Mouse (Mus musculus): ENCODE measurements around the gene Ggt1.

Ggt1 gene

GRCm38 (mm10) chr10:75607253-75607652 is 45.8 kb downstream of the Ggt1 start:
- no peak for TF ChIP-seq POU5F1 (IDR thresholded peaks at IDR 0.05; ENCODE audit: borderline replicate concordance, low read length)
- no peak for TF ChIP-seq NANOG (IDR thresholded peaks at IDR 0.05; ENCODE audit: borderline replicate concordance, low read length)
- TF ChIP-seq CTCF (conservative IDR thresholded peaks at IDR 0.05; ENCODE audit: low read length), result no peak
- Histone ChIP-seq H3K27me3 (ENCODE audit: insufficient read depth, low read length) (peaks cover 33% of the 10 kb centered on the region), H3K9me3 (ENCODE audit: low read length) (no peaks in the 10 kb centered on the region), H3K4me1 (replicated peaks; ENCODE audit: low read depth, low read length) (peaks cover 36% of the 10 kb centered on the region), H3K4me3 (replicated peaks; ENCODE audit: low read length) (no peak overlapping the region), H3K36me3 (ENCODE audit: insufficient read depth, low read length) (no peaks in the 10 kb centered on the region)

- TF ChIP-seq NANOG (IDR thresholded peaks at IDR 0.05; ENCODE audit: borderline replicate concordance, low read length), result no peak
- no peak for TF ChIP-seq POU5F1 (IDR thresholded peaks at IDR 0.05; ENCODE audit: borderline replicate concordance, low read length)
- TF ChIP-seq CTCF (conservative IDR thresholded peaks at IDR 0.05; ENCODE audit: low read length), result no peak
- no peaks in the 10 kb centered on the region for H3K9me3 ChIP-seq (ENCODE audit: low read length)
- H3K4me1 ChIP-seq (replicated peaks; ENCODE audit: low read depth, low read length), result peaks cover 29% of the 10 kb centered on the region
- no peaks in the 10 kb centered on the region for H3K36me3 ChIP-seq (ENCODE audit: insufficient read depth, low read length)
- H3K27me3 ChIP-seq (ENCODE audit: insufficient read depth, low read length), result peaks cover 18% of the 10 kb centered on the region
- peak overlapping the region; percentile 46 for H3K4me3 ChIP-seq (replicated peaks; ENCODE audit: low read length)
These were observed 47.6 kb downstream of the Ggt1 start for GRCm38 (mm10) chr10:75608975-75609374.

GRCm38 (mm10) chr10:75610486-75610885 is 49.1 kb downstream of the Ggt1 start:
- Histone ChIP-seq H3K4me1 (replicated peaks; ENCODE audit: low read depth, low read length) (peaks cover 21% of the 10 kb centered on the region), H3K27me3 (ENCODE audit: insufficient read depth, low read length) (peaks cover 15% of the 10 kb centered on the region; the same call in 1 of the 2 replicates), H3K9me3 (ENCODE audit: low read length) (no peaks in the 10 kb centered on the region), H3K4me3 (replicated peaks; ENCODE audit: low read length) (no peak overlapping the region), H3K36me3 (ENCODE audit: insufficient read depth, low read length) (no peaks in the 10 kb centered on the region)
- TF ChIP-seq POU5F1 (IDR thresholded peaks at IDR 0.05; ENCODE audit: borderline replicate concordance, low read length) (no peak), NANOG (IDR thresholded peaks at IDR 0.05; ENCODE audit: borderline replicate concordance, low read length) (no peak), CTCF (conservative IDR thresholded peaks at IDR 0.05; ENCODE audit: low read length) (no peak)

GRCm38 (mm10) chr10:75616044-75616443 is 54.6 kb downstream of the Ggt1 start:
- Histone ChIP-seq H3K4me1 (replicated peaks; ENCODE audit: low read depth, low read length) (no peaks in the 10 kb centered on the region), H3K36me3 (ENCODE audit: insufficient read depth, low read length) (no peaks in the 10 kb centered on the region), H3K9me3 (ENCODE audit: low read length) (no peaks in the 10 kb centered on the region), H3K4me3 (replicated peaks; ENCODE audit: low read length) (no peak overlapping the region), H3K27me3 (ENCODE audit: insufficient read depth, low read length) (0 out of 2 replicates have a peak, but pooled peaks cover 8% of the 10 kb centered on the region)
- TF ChIP-seq CTCF (conservative IDR thresholded peaks at IDR 0.05; ENCODE audit: low read length), result no peak
- TF ChIP-seq POU5F1 (IDR thresholded peaks at IDR 0.05; ENCODE audit: borderline replicate concordance, low read length), result no peak
- no peak for TF ChIP-seq NANOG (IDR thresholded peaks at IDR 0.05; ENCODE audit: borderline replicate concordance, low read length)

- Histone ChIP-seq H3K9me3 (ENCODE audit: low read length) (peaks cover 6% of the 10 kb centered on the region), H3K36me3 (ENCODE audit: insufficient read depth, low read length) (no peaks in the 10 kb centered on the region), H3K4me1 (replicated peaks; ENCODE audit: low read depth, low read length) (no peaks in the 10 kb centered on the region), H3K4me3 (replicated peaks; ENCODE audit: low read length) (no peak overlapping the region), H3K27me3 (ENCODE audit: insufficient read depth, low read length) (peaks cover 3% of the 10 kb centered on the region; the same call in 1 of the 2 replicates)
- TF ChIP-seq CTCF (conservative IDR thresholded peaks at IDR 0.05; ENCODE audit: low read length), result peak; percentile 93
- TF ChIP-seq POU5F1 (IDR thresholded peaks at IDR 0.05; ENCODE audit: borderline replicate concordance, low read length), result no peak
These were observed 59.4 kb downstream of the Ggt1 start for GRCm38 (mm10) chr10:75620818-75621217.

GRCm38 (mm10) chr10:75625920-75626319 is 64.5 kb downstream of the Ggt1 start:
- no peak for TF ChIP-seq POU5F1 (IDR thresholded peaks at IDR 0.05; ENCODE audit: borderline replicate concordance, low read length)
- TF ChIP-seq NANOG (IDR thresholded peaks at IDR 0.05; ENCODE audit: borderline replicate concordance, low read length), result no peak
- TF ChIP-seq CTCF (conservative IDR thresholded peaks at IDR 0.05; ENCODE audit: low read length), result no peak
- no peak overlapping the region for H3K4me3 ChIP-seq (replicated peaks; ENCODE audit: low read length)
- H3K4me1 ChIP-seq (replicated peaks; ENCODE audit: low read depth, low read length), result no peaks in the 10 kb centered on the region
- H3K9me3 ChIP-seq (ENCODE audit: low read length), result peaks cover 15% of the 10 kb centered on the region
- H3K36me3 ChIP-seq (ENCODE audit: insufficient read depth, low read length), result no peaks in the 10 kb centered on the region
- peaks cover 3% of the 10 kb centered on the region for H3K27me3 ChIP-seq (ENCODE audit: insufficient read depth, low read length)

GRCm38 (mm10) chr10:75626991-75627390 is 65.6 kb downstream of the Ggt1 start:
- H3K9me3 ChIP-seq (ENCODE audit: low read length), result peaks cover 14% of the 10 kb centered on the region
- peaks cover under 1% of the 10 kb centered on the region for H3K27me3 ChIP-seq (ENCODE audit: insufficient read depth, low read length)
- H3K4me3 ChIP-seq (replicated peaks; ENCODE audit: low read length), result no peak overlapping the region
- no peaks in the 10 kb centered on the region for H3K4me1 ChIP-seq (replicated peaks; ENCODE audit: low read depth, low read length)
- H3K36me3 ChIP-seq (ENCODE audit: insufficient read depth, low read length), result no peaks in the 10 kb centered on the region
- TF ChIP-seq NANOG (IDR thresholded peaks at IDR 0.05; ENCODE audit: borderline replicate concordance, low read length), result no peak
- TF ChIP-seq POU5F1 (IDR thresholded peaks at IDR 0.05; ENCODE audit: borderline replicate concordance, low read length), result no peak
- TF ChIP-seq CTCF (conservative IDR thresholded peaks at IDR 0.05; ENCODE audit: low read length), result no peak

- no peaks in the 10 kb centered on the region for H3K36me3 ChIP-seq (ENCODE audit: insufficient read depth, low read length)
- peaks cover 2% of the 10 kb centered on the region; the same call in 1 of the 2 replicates for H3K4me1 ChIP-seq (replicated peaks; ENCODE audit: low read depth, low read length)
- TF ChIP-seq CTCF (conservative IDR thresholded peaks at IDR 0.05; ENCODE audit: low read length), result no peak
- TF ChIP-seq NANOG (IDR thresholded peaks at IDR 0.05; ENCODE audit: borderline replicate concordance, low read length), result no peak
- no peak for TF ChIP-seq POU5F1 (IDR thresholded peaks at IDR 0.05; ENCODE audit: borderline replicate concordance, low read length)
- peaks cover 9% of the 10 kb centered on the region for H3K9me3 ChIP-seq (ENCODE audit: low read length)
- no peak overlapping the region for H3K4me3 ChIP-seq (replicated peaks; ENCODE audit: low read length)
- H3K27me3 ChIP-seq (ENCODE audit: insufficient read depth, low read length), result no peaks in the 10 kb centered on the region; the same call in 1 of the 2 replicates
These were observed 66.1 kb downstream of the Ggt1 start for GRCm38 (mm10) chr10:75627490-75627889.

GRCm38 (mm10) chr10:75632633-75633032 is 71.2 kb downstream of the Ggt1 start:
- peaks cover 9% of the 10 kb centered on the region for H3K36me3 ChIP-seq (ENCODE audit: insufficient read depth, low read length)
- peaks cover 8% of the 10 kb centered on the region for H3K9me3 ChIP-seq (ENCODE audit: low read length)
- H3K4me3 ChIP-seq (replicated peaks; ENCODE audit: low read length), result no peak overlapping the region
- no peaks in the 10 kb centered on the region; the same call in 1 of the 2 replicates for H3K27me3 ChIP-seq (ENCODE audit: insufficient read depth, low read length)
- no peak for TF ChIP-seq CTCF (conservative IDR thresholded peaks at IDR 0.05; ENCODE audit: low read length)
- TF ChIP-seq POU5F1 (IDR thresholded peaks at IDR 0.05; ENCODE audit: borderline replicate concordance, low read length), result no peak
- no peak for TF ChIP-seq NANOG (IDR thresholded peaks at IDR 0.05; ENCODE audit: borderline replicate concordance, low read length)
- peaks cover 47% of the 10 kb centered on the region for H3K4me1 ChIP-seq (replicated peaks; ENCODE audit: low read depth, low read length)
